Mouse (Mus musculus) megakaryocyte, embryonic 14.5 days (primary cell): Measurements from ENCODE around the gene Ccl26.
"Not testable (repeated sequence)": the region's sequence is repeated elsewhere in the genome, so short reads cannot be mapped to it uniquely, and the experiment has no call there.

ENCODE experiments used
- FLI1 ChIP-seq: IDR thresholded peaks from 2 replicates; pipeline ENCODE4 v1.6.1; 2012; ENCODE audit warnings: low read length, inconsistent platforms, mixed read lengths
- GATA1 ChIP-seq: IDR thresholded peaks from 3 replicates; pipeline ENCODE4 v1.6.1; 2012; ENCODE audit warnings: mixed read lengths, low read length, inconsistent platforms, borderline replicate concordance

DNA sequence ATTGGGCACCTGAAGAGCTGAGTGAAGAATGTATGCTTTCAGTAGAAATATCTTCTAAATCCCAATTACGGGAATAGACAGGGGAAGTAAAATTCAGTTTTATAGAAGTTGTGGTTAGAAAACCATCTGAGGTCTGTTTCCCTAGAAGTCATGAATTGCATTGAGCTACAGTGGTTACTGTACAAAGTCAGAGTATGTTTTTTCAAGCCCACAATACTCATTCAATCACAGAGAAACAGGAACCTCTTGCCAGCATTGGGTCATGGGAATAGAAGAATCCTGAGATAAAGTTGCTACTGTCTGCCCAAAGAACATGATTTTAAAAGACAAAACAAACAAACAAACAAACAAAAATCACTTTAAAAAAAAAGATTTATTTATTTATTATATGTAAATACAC lies 43.3 kb upstream of the Ccl26 start:
- not testable (repeated sequence) for TF ChIP-seq GATA1, FLI1
